Mouse (Mus musculus) ES-Bruce4 (cell line): ENCODE data around the gene Med21.

Experiments used
- CTCF ChIP-seq: IDR thresholded peaks from one replicate; pipeline ENCODE4 v1.8.1; 2011; ENCODE audit warnings: low read depth, low read length
- POLR2A ChIP-seq: IDR thresholded peaks from one replicate; pipeline ENCODE4 v1.8.1; 2011; ENCODE audit warnings: low read length; ENCODE audit not compliant: insufficient read depth

- TF ChIP-seq CTCF (no peak), POLR2A (no peak)
Measured at GRCm38 (mm10) chr6:146666811-146667210, 24.5 kb downstream of the Med21 start.
